Mouse (Mus musculus) c-Kit-positive CD71-negative TER-119-negative erythroid progenitor cells, embryonic 14.5 days (primary cell): ENCODE measurements around the gene Afdn.
"Not testable (repeated sequence)": the region's sequence is repeated elsewhere in the genome, so short reads cannot be mapped to it uniquely, and the experiment has no call there.

Source experiments
- DNase-seq: peaks from one replicate; pipeline ENCODE4 v3.0.0-alpha.2; 2013; ENCODE audit warnings: low read depth

The Afdn gene

DNA sequence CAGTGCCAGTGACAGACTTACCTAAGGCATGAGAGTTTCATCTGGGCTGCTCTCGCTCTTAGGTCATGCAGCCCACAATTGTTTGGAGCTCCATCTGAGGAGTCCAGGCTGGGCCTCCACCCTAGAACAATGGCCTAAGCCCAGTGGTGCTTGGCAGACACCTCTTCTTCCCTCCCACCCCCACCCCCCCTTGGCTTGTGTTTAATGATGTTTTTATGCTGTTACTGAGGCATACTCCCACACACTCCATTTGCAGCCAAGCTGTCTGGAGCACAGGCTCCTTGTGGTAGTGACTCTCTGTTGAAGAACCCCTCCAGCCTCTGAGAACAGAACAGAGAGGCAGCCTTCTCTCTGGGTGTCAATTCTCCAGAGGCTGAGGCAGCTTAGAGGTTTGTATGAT lies 113.9 kb downstream of the Afdn start:
- DNase-seq, result no peak

DNA sequence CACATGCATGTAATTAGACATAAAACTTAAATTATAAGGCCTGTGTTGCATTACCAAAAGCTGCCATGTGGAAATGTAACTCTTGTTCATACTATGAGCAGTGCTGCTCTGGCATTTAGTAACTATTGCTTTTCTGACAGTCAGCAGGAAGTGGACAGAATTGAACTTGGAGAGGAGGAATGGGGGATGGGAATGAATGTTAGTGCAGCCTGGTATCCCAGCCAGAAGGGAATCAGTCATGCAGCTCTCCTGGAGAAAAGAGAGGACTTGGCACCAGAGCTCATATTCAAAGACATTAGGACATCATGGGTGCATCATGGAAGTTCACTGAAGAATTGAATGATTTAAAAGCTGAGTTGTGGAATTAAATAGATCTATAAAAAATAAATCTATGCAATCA lies 117.1 kb downstream of the Afdn start:
- DNase-seq, result no peak

DNA sequence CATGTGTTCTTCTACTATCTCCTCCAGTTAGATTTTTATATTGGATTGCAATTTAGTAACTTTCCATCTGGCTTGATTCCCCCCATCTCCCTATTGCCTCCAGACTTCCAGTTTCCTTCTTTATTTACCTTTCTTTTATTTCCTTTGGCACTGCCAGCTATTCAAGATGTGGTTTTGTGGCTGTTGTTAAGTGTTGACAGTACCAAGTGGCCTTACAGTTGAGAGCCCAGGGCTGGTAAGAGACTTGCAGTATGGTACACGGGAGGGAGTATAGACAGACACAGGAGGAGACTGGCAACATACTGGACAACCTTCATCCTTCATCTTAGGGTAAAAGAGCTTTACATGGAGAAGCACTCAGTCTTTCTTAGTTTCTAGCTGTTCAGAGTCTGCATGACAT lies 119.4 kb downstream of the Afdn start:
- no peak for DNase-seq

DNA sequence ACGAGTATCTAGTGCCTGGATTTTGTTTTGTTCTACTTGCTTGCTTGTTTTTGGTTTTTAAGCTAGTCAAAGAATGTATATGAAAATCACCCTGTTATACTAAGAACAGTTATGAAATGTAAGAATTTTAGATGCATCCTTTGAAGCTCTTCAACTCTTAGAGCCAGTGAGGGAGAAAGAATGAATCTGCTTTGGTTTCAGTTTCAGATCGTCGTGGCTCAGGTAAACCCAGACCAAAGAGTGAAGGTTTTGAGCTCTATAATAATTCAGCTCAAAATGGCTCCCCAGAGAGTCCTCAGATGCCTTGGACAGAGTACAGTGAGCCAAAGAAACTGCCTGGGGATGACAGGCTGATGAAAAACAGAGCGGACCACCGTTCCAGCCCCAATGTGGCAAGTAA lies 123.2 kb downstream of the Afdn start:
- DNase-seq, result no peak

DNA sequence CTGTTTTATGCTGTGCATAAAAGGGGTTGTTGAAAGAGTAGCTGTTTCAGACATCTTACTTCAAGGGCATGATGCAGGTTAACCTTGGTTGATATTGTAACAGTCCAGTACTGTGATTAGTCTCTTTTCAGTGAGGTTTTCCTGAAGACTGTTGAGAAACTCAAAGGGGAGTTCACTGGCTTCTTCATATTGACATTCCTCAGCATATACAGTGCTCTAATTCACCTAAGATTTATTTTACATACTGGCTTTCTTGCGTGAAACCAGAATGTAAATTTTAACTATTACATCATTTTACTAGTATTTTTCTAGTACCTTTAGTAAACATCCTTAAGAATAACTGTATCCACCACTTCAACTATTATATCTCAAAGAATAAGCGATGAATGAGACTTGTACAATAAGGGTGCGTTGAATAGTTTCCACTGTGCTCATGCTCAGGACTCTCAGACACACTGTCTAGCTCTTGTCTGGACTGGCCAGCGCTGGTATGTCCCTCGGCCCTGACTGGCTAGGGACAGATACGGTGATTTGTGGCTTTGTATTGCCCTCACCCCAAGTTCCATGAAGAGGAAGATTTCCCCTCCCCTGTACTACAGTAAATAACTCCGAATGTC lies 129.6 kb downstream of the Afdn start:
- no peak for DNase-seq

DNA sequence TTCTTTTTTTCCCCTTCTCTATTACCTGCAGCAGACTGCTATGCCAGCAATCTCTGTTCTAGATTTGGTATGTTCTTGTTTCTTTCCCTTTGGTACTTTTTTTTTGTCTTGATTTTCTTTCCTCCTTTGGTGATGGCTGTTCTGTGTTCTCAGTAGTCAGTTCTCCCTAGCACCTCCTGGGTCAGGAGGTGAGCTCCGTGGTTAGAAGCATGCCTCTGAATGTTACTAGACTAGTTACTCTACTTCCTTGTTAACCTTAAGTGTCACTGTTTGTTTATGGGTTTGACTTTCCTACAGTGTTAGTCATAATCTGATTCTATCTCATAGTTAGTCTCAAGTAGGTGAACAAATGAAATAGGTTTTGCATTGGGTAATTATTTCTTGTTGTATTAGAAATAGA lies 130.6 kb downstream of the Afdn start:
- no peak for DNase-seq

- DNase-seq, result no peak
Observed at GRCm38 (mm10) chr17:13898838-13899237, 138.5 kb downstream of the Afdn start.

DNA sequence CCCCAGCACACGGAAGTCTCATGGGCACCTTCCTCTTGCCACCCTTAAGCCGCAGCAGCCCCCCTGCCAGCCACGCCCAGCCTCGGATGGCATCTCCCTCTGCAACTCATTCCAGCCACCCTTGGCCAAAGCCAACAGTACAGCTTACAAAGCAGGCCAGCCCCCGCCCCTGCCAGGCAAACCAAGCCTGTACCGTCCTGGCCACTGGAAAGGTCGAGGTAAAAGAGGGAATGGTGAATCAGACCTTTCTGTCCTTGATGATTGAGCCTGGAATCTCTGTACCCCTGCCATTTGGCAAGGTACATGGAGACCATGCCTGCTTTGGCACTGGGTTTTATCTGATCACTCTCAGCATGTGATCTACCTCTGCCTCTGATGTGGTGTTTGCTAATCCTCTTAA lies 138.9 kb downstream of the Afdn start:
- DNase-seq, result no peak

DNA sequence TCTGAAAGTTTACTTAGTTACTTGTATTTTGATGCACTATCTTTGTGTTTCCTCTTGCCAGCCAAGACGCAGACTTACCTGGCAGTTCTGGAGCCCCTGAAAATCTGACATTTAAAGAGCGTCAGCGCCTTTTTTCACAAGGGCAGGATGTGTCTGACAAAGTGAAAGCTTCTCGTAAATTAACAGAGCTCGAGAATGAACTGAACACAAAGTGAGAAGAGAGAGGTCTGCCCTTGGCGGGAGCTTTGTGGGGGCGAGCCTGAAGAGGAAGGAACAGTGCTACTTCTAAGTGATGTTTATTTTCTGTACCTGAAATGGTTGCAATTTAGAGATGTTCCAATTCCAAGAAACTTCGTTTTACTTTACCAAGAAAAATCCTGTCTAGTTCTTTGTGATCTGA lies 143.5 kb downstream of the Afdn start:
- DNase-seq, result no peak

GRCm38 (mm10) chr17:13907082-13907481 lies 146.7 kb downstream of the Afdn start:
- DNase-seq, result no peak

GRCm38 (mm10) chr17:13907681-13908080 lies 147.3 kb downstream of the Afdn start:
- DNase-seq, result no peak

GRCm38 (mm10) chr17:13913951-13914350 lies 153.6 kb downstream of the Afdn start:
- DNase-seq, result no peak

DNA sequence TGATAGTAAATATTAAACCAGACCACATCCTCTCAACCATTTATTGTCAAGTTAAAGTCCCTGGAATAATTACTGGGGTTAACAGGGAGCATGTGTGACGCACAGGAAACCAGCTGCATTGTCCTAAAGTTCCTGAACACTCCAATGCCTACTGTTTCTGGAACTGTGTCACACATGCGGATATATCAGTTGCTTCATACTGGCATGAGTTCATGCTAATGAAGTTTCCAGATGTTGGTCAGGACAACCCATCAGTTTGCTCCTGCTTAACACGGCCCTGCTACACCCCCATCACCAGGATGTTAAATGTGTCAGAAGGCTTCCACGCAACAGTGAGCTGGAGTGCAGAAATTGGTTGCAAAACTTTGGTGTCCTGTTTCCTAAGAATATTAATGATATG lies 154.2 kb downstream of the Afdn start:
- DNase-seq, result no peak

DNA sequence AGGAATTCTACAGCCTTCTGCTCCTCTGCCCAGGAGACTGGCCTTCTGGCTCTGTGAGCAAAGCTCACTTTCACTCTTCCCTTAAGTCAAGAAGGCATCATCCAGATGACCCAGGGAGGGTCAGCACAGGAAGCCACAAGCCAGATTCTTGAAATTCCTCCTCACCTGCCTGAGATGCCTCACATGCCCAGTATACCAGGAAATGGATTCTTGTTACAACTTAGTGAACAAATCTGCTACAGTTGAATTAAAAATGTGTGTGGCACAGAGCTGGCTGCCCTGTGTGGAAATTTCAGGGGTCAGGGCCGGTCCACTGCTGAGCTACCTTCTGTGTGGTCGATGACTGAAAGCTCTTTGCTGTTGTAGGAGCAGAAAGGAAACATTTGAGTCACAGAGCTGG lies 160.4 kb downstream of the Afdn start:
- DNase-seq, result no peak

GRCm38 (mm10) chr17:13923418-13923817 lies 163.1 kb downstream of the Afdn start:
- no peak for DNase-seq

- no peak for DNase-seq
Observed at GRCm38 (mm10) chr17:13924588-13924987, 164.2 kb downstream of the Afdn start.

GRCm38 (mm10) chr17:13925931-13926330 lies 165.6 kb downstream of the Afdn start:
- no peak for DNase-seq

DNA sequence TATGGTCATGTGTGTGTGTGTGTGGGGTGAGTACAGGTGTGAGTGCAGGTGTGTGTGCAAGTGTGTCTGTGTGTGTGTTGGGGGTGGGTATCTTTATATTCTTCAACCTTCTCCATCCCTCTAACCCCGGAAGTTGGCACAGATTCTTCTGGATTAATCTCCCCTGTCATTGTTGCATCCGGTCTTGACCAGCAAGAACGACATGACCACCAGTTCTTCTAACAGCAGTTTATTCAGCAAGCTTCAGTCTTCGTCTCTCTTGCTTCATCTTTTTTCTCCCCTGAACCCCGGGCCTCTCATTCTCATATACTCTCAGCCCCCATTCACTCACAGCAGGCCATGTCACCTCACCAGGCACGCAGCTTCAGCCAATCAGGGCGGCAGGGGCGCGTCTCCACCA lies 170.1 kb downstream of the Afdn start:
- no peak for DNase-seq

- not testable (repeated sequence) for DNase-seq
Observed at GRCm38 (mm10) chr17:13935364-13935763, 175.0 kb downstream of the Afdn start.

DNA sequence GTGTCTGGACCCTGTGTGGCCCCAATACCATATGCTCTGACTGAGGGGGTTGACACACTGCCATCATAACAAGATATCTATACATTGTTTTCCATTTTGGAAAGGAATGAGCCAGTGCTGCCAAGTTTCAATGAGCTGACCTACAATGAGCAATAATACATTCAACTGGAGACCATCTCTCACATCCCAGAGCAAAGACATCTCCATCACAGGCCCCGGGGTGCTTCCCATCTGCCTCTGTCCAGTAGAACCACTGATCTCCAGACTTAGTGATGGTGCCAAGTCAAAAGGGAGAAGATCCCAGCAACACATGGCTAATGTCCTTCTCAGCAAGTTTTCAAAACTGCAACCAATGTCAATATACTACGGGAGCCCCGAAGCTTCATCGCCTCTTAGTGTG lies 177.4 kb downstream of the Afdn start:
- no peak for DNase-seq

DNA sequence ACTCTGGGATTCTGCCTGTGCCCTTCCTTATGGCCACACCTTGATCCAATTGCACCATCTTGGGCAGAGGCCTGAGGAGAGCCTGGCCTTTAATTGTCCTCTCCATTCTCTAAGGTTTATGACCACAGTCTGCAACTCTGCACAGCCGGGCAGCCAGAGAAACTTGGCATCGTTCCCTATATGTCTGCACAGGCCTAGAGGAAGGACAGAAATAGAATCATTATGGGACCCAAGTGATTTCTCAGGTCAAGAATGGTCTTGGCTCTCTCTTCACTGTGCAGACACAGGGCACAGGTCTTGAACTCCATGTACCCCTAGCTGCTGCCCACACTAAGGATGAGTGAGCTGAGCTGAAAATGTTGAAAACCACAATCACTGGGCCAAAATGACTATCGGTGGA lies 178.3 kb downstream of the Afdn start:
- no peak for DNase-seq

DNA sequence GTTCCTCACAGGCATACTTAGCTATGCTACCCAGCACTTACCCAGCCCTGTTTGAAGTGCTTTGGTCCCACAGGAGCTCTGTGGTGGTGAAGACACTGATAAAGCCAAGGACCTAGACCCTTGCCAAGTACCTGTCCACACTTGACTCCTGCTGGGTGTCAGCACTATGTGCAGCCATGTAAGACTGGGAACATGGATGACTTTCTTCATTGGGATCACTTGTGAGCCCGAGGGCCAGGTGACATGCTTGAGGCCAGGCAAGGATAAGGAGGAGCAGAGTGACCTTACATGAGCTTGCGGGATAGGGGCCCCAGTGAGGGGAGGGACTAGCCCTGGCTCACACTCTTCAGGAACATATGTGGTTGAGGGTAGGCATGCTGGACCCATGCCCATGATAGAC lies 178.9 kb downstream of the Afdn start:
- DNase-seq, result not testable (repeated sequence)

- no peak for DNase-seq
Observed at GRCm38 (mm10) chr17:13940487-13940886, 180.1 kb downstream of the Afdn start.

DNA sequence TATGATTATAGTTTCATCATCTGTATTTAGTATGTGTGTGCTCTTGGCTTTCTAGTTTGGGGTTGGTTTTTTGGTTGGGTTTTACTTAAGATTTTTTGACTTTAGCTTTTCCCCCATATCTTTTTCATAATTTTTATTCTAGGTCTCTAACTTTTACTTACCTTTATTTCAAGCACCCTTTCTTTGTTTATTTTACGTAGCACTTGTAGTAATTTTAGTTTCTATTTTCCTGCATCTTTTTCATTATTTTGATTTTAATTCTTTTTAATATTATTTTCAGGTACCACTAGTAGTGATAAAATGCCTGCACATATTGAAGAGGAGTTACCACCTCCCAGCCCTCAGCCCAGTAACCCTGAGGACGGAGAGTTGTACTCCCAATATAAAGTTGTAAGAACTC lies 187.7 kb downstream of the Afdn start, which contains the start of gene Gm7168:
Gene Gm7168 (plus strand): TSS at position 301 of the 400 bp plus-strand sequence.
- DNase-seq, result not testable (repeated sequence)

GRCm38 (mm10) chr17:13951570-13951969 lies 191.2 kb downstream of the Afdn start:
- not testable (repeated sequence) for DNase-seq
